Mouse (Mus musculus): ENCODE measurements at regions not wholly inside any gene's neighbourhood (a gene's known extent, or its start where the extent isn't known, plus 50 kb on each side); places are given as distances from the start of the nearest gene placed in this dataset.

- TF ChIP-seq POLR2A (IDR thresholded peaks at IDR 0.05; ENCODE audit: extremely low read depth, insufficient read depth, low read length) (no peak), CTCF (IDR thresholded peaks at IDR 0.05; ENCODE audit: low read depth, low read length) (no peak)
These were observed 159.6 kb downstream of the Bcl2l11 start for GRCm38 (mm10) chr2:128285457-128285856.
